Mouse (Mus musculus): ENCODE results near the gene Tuba1a. TPM values are rescaled to one million over a fixed set of nuclear protein-coding genes. Genes with fewer than 3 reads are reported as not detected.

Tuba1a gene
- polyA plus RNA-seq, 1 experiment from 2014 or later, result 1,167 TPM

DNA sequence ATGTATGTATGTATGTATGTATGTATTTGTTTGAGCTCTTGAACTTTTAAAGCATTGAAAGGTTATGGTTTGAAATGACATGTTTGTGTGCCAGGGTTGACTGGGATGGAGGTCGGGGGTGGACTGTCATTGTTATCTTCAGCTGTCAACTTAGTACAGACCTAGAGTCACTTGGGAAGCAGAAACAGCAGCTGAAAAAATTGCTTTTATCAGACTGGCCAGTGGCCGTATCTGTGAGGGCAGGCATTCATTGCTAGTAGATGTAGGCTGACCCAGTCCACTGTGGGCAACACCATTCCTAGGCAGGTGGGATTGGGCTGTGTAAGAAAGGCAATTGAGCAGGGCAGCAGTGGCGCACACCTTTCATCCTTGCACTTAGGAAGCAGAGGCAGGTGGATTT is 6.0 kb upstream of the Tuba1a start:
- Histone ChIP-seq H3K9me3 (ENCODE audit: low read depth, low read length) (no peaks in the 10 kb centered on the region), H3K4me1 (ENCODE audit: insufficient read depth) (no peaks in the 10 kb centered on the region), H3K4me2 (no peak overlapping the region), H3K36me3 (ENCODE audit: insufficient read depth) (no peaks in the 10 kb centered on the region), H3K4me3 (ENCODE audit: low read depth, low read length) (no peak overlapping the region), H3K27ac (ENCODE audit: low read depth) (no peak overlapping the region), H3K9ac (no peak overlapping the region), H3K27me3 (ENCODE audit: insufficient read depth, low read length) (no peaks in the 10 kb centered on the region)
- 63% methylated on average over 3 of the region's 3 CpGs for whole genome bisulfite sequencing
- ATAC-seq (ENCODE audit: insufficient read depth), result no peak
- no peak for DNase-seq
- TF ChIP-seq CTCF (IDR thresholded peaks at IDR 0.05; ENCODE audit: low read depth), result no peak

DNA sequence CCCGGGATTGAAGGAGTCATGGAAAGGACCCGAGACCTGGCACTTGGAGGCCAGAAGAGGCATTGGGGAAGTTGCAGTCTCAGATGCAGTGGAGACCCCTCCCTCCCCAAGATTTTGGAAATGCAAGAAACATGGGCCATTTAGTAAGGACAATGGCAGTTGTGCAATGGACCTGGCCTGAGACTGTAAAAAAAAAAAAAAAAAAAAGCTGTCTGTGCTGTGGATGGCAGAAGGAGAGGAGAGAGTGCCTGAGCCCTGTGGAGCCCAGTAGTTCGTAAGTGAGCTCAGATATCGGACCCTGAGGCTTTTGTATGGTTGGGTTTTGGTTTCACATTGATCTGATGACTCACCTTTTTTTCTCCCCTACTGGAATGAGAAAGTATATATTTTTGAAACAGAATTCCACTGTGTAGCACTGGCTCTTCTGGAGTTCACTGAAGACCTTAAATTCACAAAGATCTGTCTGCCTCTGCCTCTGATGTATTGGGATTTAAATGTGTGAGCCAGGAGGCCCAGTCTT is 5.5 kb upstream of the Tuba1a start:
- no peak for ATAC-seq (ENCODE audit: insufficient read depth)
- 87% methylated on average over 4 of the region's 4 CpGs for WGBS
- H3K9me3 ChIP-seq (ENCODE audit: low read depth, low read length), result no peaks in the 10 kb centered on the region

DNA sequence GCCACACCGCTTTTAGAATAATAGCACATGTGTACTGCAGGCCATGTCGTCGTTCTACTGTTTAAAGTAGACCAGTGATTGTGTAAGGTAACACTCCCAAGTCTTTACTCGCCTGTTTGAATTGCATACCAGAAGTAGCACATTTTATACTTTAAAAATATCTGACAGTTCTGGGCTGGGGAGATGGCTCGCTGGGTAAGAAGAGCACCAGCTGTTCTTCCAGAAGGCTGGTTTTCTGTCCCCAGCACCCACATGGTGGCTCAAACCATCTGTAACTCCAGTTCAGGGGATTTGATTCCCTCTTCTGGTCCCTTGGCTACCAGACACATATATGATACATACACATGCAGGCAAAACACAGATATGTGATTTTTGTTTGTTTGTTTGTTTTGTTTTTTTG is 4.0 kb upstream of the Tuba1a start:
- WGBS, result 51% methylated on average over 5 of the region's 5 CpGs

More for the DNA sequence above, 5.5 kb upstream of the Tuba1a start:
- Histone ChIP-seq H3K27me3 (ENCODE audit: insufficient read depth, low read length) (no peaks in the 10 kb centered on the region), H3K4me3 (ENCODE audit: low read depth, low read length) (no peak overlapping the region), H3K27ac (ENCODE audit: low read depth) (no peak overlapping the region), H3K9ac (no peak overlapping the region), H3K4me1 (ENCODE audit: insufficient read depth) (no peaks in the 10 kb centered on the region; the same call in 1 of the 2 replicates), H3K4me2 (no peak overlapping the region), H3K36me3 (ENCODE audit: insufficient read depth) (no peaks in the 10 kb centered on the region)
- no peak for TF ChIP-seq CTCF (IDR thresholded peaks at IDR 0.05; ENCODE audit: low read depth)
- DNase-seq, result no peak

DNA sequence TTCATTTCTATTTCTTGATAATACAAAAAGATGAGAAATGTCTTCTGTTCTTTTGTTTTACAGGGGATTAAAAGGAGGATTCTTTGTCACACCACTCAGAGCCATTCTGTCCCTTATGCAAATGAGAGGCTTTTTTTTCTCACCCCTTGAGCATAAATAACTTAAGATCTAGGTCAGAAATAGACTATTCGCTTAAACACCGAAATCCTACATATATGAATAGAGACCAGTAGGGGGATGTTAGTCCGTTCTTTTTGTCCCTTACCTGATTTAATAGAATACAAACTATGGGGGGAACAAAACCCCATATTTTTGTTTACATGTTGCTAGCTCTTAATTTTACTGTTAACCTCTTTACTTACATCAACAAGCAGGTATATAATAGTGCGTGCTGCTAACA is 2.5 kb upstream of the Tuba1a start:
- no peaks in the 10 kb centered on the region for H3K27me3 ChIP-seq (ENCODE audit: insufficient read depth, low read length)
- ATAC-seq (ENCODE audit: insufficient read depth) (no peak), DNase-seq (no peak)
- WGBS, result 93% methylated on average over 4 of the region's 4 CpGs
- H3K4me3 ChIP-seq (ENCODE audit: low read depth, low read length), result no peak overlapping the region
- H3K4me1 ChIP-seq (ENCODE audit: insufficient read depth), result no peaks in the 10 kb centered on the region; the same call in 1 of the 2 replicates
- H3K9me3 ChIP-seq (ENCODE audit: low read depth, low read length), result no peaks in the 10 kb centered on the region
- H3K27ac ChIP-seq (ENCODE audit: low read depth), result no peak overlapping the region
- TF ChIP-seq CTCF (IDR thresholded peaks at IDR 0.05; ENCODE audit: low read depth), result no peak
- H3K36me3 ChIP-seq (ENCODE audit: insufficient read depth), result no peaks in the 10 kb centered on the region
- H3K9ac ChIP-seq, result no peak overlapping the region
- no peak overlapping the region for H3K4me2 ChIP-seq

More for the DNA sequence above, 4.0 kb upstream of the Tuba1a start:
- ATAC-seq (ENCODE audit: insufficient read depth), result no peak
- no peak for DNase-seq
- H3K4me3 ChIP-seq (ENCODE audit: low read depth, low read length), result no peak overlapping the region
- no peaks in the 10 kb centered on the region for H3K9me3 ChIP-seq (ENCODE audit: low read depth, low read length)
- H3K27ac ChIP-seq (ENCODE audit: low read depth), result no peak overlapping the region
- H3K36me3 ChIP-seq (ENCODE audit: insufficient read depth), result no peaks in the 10 kb centered on the region
- no peak overlapping the region for H3K4me2 ChIP-seq
- H3K9ac ChIP-seq, result no peak overlapping the region
- no peaks in the 10 kb centered on the region; the same call in 1 of the 2 replicates for H3K4me1 ChIP-seq (ENCODE audit: insufficient read depth)
- H3K27me3 ChIP-seq (ENCODE audit: insufficient read depth, low read length), result no peaks in the 10 kb centered on the region
- TF ChIP-seq CTCF (IDR thresholded peaks at IDR 0.05; ENCODE audit: low read depth), result no peak

DNA sequence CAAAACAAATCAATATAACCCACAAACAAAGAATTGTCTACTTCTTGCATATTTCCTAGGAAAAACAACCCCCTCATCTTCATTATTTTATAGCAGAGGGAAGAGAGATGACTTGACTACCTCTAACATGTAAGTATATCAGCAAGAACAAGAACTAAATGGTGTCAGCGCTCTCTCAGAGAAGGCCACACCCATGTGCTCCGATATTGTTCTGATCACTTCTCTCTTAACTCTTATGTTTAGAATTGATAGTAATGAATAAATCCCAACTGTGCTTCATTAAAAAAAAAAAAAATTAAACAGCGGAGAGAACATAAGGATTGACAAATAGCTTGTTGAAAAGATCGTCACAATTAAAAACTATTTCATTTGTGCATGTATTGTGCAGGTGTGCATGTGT is 1.8 kb upstream of the Tuba1a start:
- Histone ChIP-seq H3K4me1 (ENCODE audit: insufficient read depth) (no peaks in the 10 kb centered on the region; the same call in 1 of the 2 replicates), H3K4me3 (ENCODE audit: low read depth, low read length) (no peak overlapping the region), H3K36me3 (ENCODE audit: insufficient read depth) (no peaks in the 10 kb centered on the region), H3K9ac (peak overlapping the region; percentile 45; the same call in 1 of the 2 replicates), H3K27ac (ENCODE audit: low read depth) (0 out of 2 replicates have a peak overlapping the region, but pooled peaks have one; percentile 70), H3K4me2 (no peak overlapping the region), H3K9me3 (ENCODE audit: low read depth, low read length) (no peaks in the 10 kb centered on the region), H3K27me3 (ENCODE audit: insufficient read depth, low read length) (no peaks in the 10 kb centered on the region)
- WGBS, result 76% methylated on average over 4 of the region's 4 CpGs
- TF ChIP-seq CTCF (IDR thresholded peaks at IDR 0.05; ENCODE audit: low read depth), result no peak
- no peak for DNase-seq
- ATAC-seq (ENCODE audit: insufficient read depth), result no peak

DNA sequence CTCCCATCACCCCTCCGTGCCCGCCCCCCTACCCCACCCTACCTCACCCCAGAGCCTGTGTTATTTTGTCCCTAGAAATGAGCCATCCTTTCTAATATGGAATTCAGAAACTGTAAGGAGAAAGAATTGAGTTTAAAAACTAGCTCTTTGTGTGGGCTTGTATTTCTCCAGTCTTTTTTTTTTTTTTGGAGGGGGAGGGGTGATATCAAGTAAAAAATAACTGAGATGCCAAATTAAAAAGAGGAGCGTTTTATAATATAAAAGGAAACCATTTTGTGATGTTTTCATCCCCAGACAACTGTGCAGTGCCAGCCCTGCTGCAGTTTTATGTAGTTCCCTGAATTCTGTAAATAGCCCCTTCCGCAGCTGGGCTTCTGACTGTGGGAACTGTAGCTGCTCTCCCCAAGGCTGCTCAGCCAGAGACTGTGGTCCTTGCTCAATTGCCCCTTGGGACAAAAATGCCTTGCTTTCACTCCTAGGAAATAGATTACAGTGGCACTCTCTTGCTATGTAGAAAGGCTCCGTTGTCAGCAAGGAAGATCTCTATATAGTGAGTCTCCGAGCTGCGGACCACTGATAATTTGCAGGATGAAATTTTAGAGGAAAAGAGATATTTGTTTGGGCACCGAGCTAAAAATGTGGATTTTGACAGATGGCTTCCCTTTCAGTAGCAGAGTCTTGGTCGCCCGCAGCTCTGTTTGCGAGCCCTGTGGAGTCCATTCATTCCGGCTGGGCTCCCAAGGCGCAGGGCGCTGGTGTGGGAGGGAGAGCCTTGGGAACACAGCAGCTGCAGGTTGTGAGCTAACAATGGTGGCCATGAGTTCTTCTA is 1.1 kb upstream of the Tuba1a start:
- Histone ChIP-seq H3K4me1 (ENCODE audit: insufficient read depth) (no peaks in the 10 kb centered on the region; the same call in 1 of the 2 replicates), H3K4me3 (ENCODE audit: low read depth, low read length) (peak overlapping the region; percentile 6; the same call in 1 of the 2 replicates), H3K9me3 (ENCODE audit: low read depth, low read length) (no peaks in the 10 kb centered on the region), H3K4me2 (peak overlapping the region; percentile 75), H3K36me3 (ENCODE audit: insufficient read depth) (0 out of 2 replicates have a peak, but pooled peaks cover 2% of the 10 kb centered on the region), H3K27ac (ENCODE audit: low read depth) (peak overlapping the region; percentile 70), H3K27me3 (ENCODE audit: insufficient read depth, low read length) (no peaks in the 10 kb centered on the region), H3K9ac (peak overlapping the region; percentile 45; the same call in 1 of the 2 replicates)
- ATAC-seq (ENCODE audit: insufficient read depth) (no peak), DNase-seq (peak; percentile 59)
- no peak for TF ChIP-seq CTCF (IDR thresholded peaks at IDR 0.05; ENCODE audit: low read depth)
- 22% methylated on average over 14 of the region's 14 CpGs for WGBS

DNA sequence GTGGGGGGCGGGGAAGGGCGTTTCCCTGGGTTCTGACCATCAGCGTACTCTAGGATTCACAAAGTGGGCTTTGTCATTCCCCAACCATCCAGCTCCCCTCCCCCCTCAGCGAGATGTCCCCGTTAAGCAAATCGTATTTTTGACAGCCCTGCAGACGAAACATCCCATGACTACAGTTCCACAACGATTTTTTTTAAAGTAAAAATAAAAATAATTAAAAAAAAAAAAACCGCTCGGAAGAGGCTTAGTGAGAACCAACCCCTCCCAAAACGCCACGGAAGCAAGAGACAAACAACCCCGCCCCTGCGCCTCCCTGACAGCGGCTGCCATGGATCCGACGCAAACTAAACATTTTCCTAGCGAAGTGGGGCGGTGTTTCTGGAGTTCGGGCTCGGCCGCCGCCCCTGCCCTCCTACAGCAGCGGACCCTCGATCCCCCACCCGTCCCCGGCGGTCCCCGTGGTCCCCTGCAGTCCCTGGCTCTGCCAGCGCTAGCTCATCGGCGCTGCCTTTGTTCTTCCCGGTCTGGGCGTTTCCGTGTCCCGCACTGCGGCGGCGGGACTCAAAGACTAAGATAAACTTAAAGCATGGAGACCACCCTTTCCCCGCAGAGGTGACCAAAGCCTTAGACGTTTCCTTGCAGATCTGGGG is 627 bp downstream of the Tuba1a start:
- Histone ChIP-seq H3K9ac (peak overlapping the region; percentile 95), H3K4me1 (ENCODE audit: insufficient read depth) (no peaks in the 10 kb centered on the region; the same call in 1 of the 2 replicates), H3K27me3 (ENCODE audit: insufficient read depth, low read length) (no peaks in the 10 kb centered on the region), H3K36me3 (ENCODE audit: insufficient read depth) (0 out of 2 replicates have a peak, but pooled peaks cover 7% of the 10 kb centered on the region), H3K9me3 (ENCODE audit: low read depth, low read length) (no peaks in the 10 kb centered on the region), H3K4me3 (ENCODE audit: low read depth, low read length) (peak overlapping the region; percentile 78), H3K27ac (ENCODE audit: low read depth) (peak overlapping the region; percentile 98), H3K4me2 (peak overlapping the region; percentile 75)
- peak; percentile 82 for ATAC-seq (ENCODE audit: insufficient read depth)
- WGBS, result under 1% methylated on average over 41 of the region's 41 CpGs
- TF ChIP-seq CTCF (IDR thresholded peaks at IDR 0.05; ENCODE audit: low read depth), result peak; percentile 69
- DNase-seq, result peak; percentile 90
